Mouse (Mus musculus) small intestine, adult 2 months (tissue): ENCODE results near the gene Hnf1a. TPM values are rescaled to one million over a fixed set of nuclear protein-coding genes. Genes with fewer than 3 reads are reported as not detected.

Source experiments
- H3K27ac ChIP-seq: fragments of 200-500 bp; 2 replicates; pipeline ENCODE4 v1.5.1; 2012; ENCODE audit warnings: low read depth, low read length, control low read depth, inconsistent platforms; ENCODE audit not compliant: insufficient read depth
- H3K27me3 ChIP-seq: fragments of 200-500 bp; 2 replicates; pipeline ENCODE4 v1.6.1; 2012; ENCODE audit warnings: mild to moderate bottlenecking, moderate library complexity, low read length, inconsistent platforms; ENCODE audit not compliant: control insufficient read depth, insufficient read depth
- H3K36me3 ChIP-seq: fragments of 200-500 bp; 2 replicates; pipeline ENCODE4 v1.6.1; 2012; ENCODE audit warnings: mild to moderate bottlenecking, low read length, control low read depth, inconsistent platforms; ENCODE audit not compliant: control insufficient read depth, insufficient read depth
- H3K4me1 ChIP-seq: fragments of 200-500 bp; 2 replicates; pipeline ENCODE4 v1.6.1; 2012; ENCODE audit warnings: low read length, inconsistent platforms, mixed read lengths; ENCODE audit not compliant: control insufficient read depth, insufficient read depth, insufficient read length
- H3K4me3 ChIP-seq: fragments of 200-500 bp; 2 replicates; pipeline ENCODE4 v1.5.1; 2012; ENCODE audit warnings: low read depth, mild to moderate bottlenecking, control low read depth, inconsistent platforms, low read length, moderate library complexity
- CTCF ChIP-seq: fragments of 200-500 bp; IDR thresholded peaks from 2 replicates; pipeline ENCODE4 v1.5.1; 2012; ENCODE audit warnings: low read depth, mild to moderate bottlenecking, control low read depth, inconsistent platforms, low read length, moderate library complexity, mixed read lengths; ENCODE audit not compliant: insufficient replicate concordance, insufficient read length; ENCODE audit errors: extremely low read depth
- POLR2A ChIP-seq: fragments of 200-500 bp; IDR thresholded peaks from 2 replicates; pipeline ENCODE4 v1.6.1; 2012; ENCODE audit warnings: low read depth, mild to moderate bottlenecking, control low read depth, inconsistent platforms, low read length, moderate library complexity
- WGBS: fragments of 180-500 bp; shearing (Covaris S2); methylation state at CpG from one replicate; pipeline ENCODE4 v1.1.7; 2018; 5-methylcytosine and 5-hydroxymethylcytosine counted together
- polyA plus RNA-seq: library from polyadenylated mRNA; depleted of rRNA; stranded (reverse); fragments of >200 nt; gene quantifications from 2 replicates; pipeline ENCODE4 v1.2.3, GENCODE M21; 2012

Gene Hnf1a
- polyA plus RNA-seq, 1 experiment: 46.9 TPM

DNA sequence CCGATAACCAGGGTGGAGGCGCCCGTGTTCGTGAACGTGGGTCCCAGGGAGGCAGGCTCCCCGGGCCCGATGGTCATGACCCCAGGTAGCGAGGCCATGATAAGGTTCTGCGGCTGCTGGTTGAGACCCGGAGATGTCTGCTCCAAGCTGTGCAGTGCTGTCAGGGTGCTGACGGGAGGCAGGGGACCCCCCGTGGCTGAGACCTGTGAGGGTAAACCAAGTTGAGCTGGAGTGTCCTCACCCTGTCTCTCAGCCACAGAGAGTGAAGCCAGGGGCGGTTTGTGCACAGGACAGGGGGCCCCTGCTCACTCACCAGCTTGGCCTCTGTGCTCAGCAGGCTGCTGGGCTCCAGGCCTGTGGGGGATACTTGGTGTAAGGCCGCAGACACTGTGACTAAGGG, 17.6 kb downstream of the Hnf1a start:
- Histone ChIP-seq H3K36me3 (peaks cover 62% of the 10 kb centered on the region), H3K27me3 (no peaks in the 10 kb centered on the region), H3K4me3 (no peak overlapping the region), H3K27ac (no peak overlapping the region), H3K4me1 (no peaks in the 10 kb centered on the region)
- TF ChIP-seq CTCF (no peak), POLR2A (no peak)
- WGBS: 90% methylated on average over 14 of the region's 14 CpGs

DNA sequence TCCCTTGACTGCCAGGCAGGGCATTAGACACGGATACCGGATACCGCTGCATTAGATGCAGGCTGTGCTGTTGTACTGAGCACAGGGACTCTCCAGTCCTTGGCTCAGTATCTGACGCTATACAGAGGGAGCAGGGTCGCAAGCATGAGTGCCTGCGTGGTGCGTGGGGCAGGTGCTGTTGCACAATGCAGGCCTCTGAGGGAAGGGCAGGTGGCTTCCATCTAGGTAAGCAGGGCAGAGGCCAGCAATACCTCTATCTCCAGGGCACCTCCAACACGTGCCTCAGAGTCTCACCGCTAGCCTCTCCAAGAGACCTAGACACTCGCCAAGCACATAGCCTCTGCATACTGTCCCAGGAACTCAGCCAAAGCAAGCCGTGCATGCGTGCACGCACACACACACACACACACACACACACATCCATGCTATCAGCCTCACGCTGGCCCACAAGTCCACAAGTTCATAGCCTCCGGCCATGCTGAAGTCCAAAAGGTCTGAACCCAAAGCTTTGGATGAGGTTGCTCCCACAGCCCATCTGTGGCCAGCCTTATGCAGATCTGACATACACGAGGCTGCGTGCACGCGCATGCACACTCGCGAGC, 19.5 kb downstream of the Hnf1a start:
- Histone ChIP-seq H3K36me3 (peaks cover 70% of the 10 kb centered on the region), H3K27me3 (no peaks in the 10 kb centered on the region), H3K4me3 (no peak overlapping the region), H3K27ac (no peak overlapping the region), H3K4me1 (no peaks in the 10 kb centered on the region)
- no peak for TF ChIP-seq CTCF
- no peak for TF ChIP-seq POLR2A
- 75% methylated on average over 21 of the region's 21 CpGs for WGBS

DNA sequence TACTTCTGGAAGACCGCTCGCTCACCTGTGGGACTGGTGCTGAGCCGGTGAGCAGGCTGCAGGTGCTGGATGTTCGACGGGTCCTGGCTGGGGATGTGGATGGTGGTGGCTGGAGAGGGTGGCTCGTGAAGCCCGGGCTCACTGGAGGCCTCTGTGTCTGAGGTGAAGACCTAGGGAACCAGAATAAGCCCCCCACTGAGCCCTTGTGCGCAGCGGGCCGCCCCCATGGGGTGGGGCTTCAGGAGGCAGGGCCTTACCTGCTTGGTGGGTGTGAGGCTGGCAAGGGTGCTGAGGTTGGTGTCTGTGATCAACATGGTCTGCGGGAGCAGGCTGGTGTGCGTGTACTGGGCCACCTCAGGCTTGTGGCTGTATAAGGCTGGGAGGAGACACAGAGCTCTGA, 20.2 kb downstream of the Hnf1a start:
- Histone ChIP-seq H3K4me3 (no peak overlapping the region), H3K27me3 (no peaks in the 10 kb centered on the region), H3K4me1 (no peaks in the 10 kb centered on the region), H3K36me3 (peaks cover 72% of the 10 kb centered on the region), H3K27ac (no peak overlapping the region)
- 88% methylated on average over 12 of the region's 12 CpGs for whole genome bisulfite sequencing
- TF ChIP-seq CTCF: no peak
- TF ChIP-seq POLR2A: no peak

DNA sequence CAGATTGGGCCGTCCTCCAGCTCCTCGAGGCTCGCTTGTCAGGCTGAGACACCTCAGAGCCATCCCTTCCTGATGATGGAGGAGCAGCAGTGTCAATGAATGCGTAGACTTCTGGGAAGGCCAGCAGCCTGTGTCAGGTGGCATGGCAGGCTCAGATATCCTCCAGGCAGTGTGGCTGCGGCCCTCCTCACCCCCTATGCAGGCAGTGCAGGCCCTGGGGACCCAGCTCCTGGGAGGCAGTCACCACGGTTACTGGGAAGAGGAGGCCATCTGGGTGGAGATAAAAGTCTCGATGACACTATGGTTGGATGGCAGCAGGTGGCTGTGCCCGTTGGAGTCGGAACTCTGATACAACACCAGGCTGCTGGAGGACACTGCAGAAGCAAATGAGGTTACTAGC, 21.1 kb downstream of the Hnf1a start:
- no peak for TF ChIP-seq POLR2A
- no peak for TF ChIP-seq CTCF
- Histone ChIP-seq H3K4me3 (no peak overlapping the region), H3K4me1 (no peaks in the 10 kb centered on the region), H3K27ac (no peak overlapping the region), H3K36me3 (peaks cover 68% of the 10 kb centered on the region), H3K27me3 (no peaks in the 10 kb centered on the region)
- WGBS: 84% methylated on average over 9 of the region's 9 CpGs

DNA sequence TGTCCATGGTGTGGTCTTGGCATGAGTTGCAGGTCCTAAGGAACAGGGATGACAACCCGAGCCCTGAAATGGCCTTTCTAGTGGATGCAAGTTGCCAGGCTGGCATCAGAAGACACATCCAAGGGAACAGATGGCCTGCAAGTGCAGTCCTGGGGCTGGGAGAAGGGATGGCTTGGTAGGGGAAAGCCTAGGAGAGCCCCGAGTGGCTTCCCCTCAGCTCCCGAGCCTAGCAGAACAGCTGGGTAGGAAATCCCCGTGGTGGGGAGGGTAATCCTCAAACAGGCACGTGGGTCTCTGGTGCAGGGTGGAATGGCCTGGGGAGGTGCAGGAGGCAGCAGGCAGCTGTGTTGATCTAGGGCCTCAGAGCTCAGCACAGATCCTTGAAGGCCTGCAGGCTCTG, 21.6 kb downstream of the Hnf1a start:
- Histone ChIP-seq H3K4me3 (no peak overlapping the region), H3K4me1 (no peaks in the 10 kb centered on the region), H3K27me3 (no peaks in the 10 kb centered on the region), H3K36me3 (peaks cover 64% of the 10 kb centered on the region), H3K27ac (no peak overlapping the region)
- TF ChIP-seq CTCF: no peak
- TF ChIP-seq POLR2A: no peak
- 44% methylated on average over 5 of the region's 5 CpGs for WGBS

DNA sequence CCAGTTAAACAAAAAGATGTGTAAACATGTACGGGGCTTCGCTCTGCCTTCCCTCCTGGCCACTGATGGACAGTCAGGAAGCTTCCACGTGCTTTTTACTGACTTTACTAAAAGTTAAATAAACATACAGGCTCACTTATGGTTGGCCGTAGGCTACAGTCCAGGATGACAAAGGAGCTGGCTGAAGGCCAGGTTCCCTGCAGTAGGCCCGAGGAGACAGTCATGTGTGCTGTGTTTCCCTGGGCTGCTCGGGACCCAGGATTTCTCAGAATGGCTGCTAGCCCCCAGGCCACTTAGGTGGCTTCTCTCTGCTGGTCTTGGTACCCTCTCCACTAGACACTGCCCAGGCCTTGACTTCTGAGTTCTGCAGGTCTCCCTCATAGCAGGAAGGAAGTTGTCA, 22.0 kb downstream of the Hnf1a start:
- Histone ChIP-seq H3K4me3 (no peak overlapping the region), H3K4me1 (no peaks in the 10 kb centered on the region), H3K27me3 (no peaks in the 10 kb centered on the region), H3K27ac (no peak overlapping the region), H3K36me3 (peaks cover 64% of the 10 kb centered on the region)
- 20% methylated on average over 6 of the region's 6 CpGs for WGBS
- TF ChIP-seq POLR2A (no peak), CTCF (no peak)

DNA sequence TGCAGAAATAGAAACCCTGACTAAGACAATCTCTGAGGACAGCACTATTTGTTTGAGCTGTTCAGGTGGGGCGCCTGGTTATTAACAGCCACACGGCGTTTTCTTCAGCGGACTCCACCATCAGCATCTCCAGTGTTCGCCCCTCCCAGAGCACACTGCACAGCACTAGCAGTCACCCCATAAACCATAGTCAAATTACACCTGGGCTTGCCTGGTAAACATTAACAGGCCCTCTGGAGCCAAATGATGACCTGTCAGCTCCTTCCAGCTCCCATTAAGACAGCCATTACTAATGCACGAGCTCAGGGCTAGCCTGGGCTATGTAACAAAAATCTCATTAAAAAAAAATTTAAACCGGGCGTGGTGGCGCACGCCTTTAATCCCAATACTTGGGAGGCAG, 25.8 kb downstream of the Hnf1a start:
- 58% methylated on average over 10 of the region's 10 CpGs for WGBS
- Histone ChIP-seq H3K36me3 (peaks cover 42% of the 10 kb centered on the region), H3K27me3 (no peaks in the 10 kb centered on the region), H3K27ac (no peak overlapping the region), H3K4me3 (no peak overlapping the region), H3K4me1 (peaks cover 2% of the 10 kb centered on the region; the same call in 1 of the 2 replicates)
- no peak for TF ChIP-seq POLR2A
- TF ChIP-seq CTCF: no peak
